Mouse (Mus musculus) lung, adult 2 months (tissue): ENCODE measurements at regions not wholly inside any gene's neighbourhood (a gene's known extent, or its start where the extent isn't known, plus 50 kb on each side); places are given as distances from the start of the nearest gene placed in this dataset.

Source experiments
- CTCF ChIP-seq: fragments of 200-500 bp; IDR thresholded peaks from 2 replicates; pipeline ENCODE4 v1.5.1; 2011; ENCODE audit warnings: mild to moderate bottlenecking, low read length, control low read depth; ENCODE audit not compliant: insufficient read depth
- POLR2A ChIP-seq: fragments of 200-500 bp; IDR thresholded peaks from 2 replicates; pipeline ENCODE4 v1.6.1; 2011; ENCODE audit warnings: low read depth, mild to moderate bottlenecking, control low read depth, low read length, borderline replicate concordance; ENCODE audit errors: extremely low read depth

GRCm38 (mm10) chrX:21389992-21390391 is 94.4 kb upstream of the Agtr2 start:
- TF ChIP-seq POLR2A (no peak), CTCF (no peak)
